Mouse (Mus musculus) CD4-positive, CD25-positive, alpha-beta regulatory T cell, adult 4 months (primary cell): Measurements from ENCODE around the gene Otud1. TPM values are rescaled to one million over a fixed set of nuclear protein-coding genes. Genes with fewer than 3 reads are reported as not detected.
A peak's percentile ranks its signal among the peaks of the same experiment; 100 is the strongest.

Experiments
- ATAC-seq: one replicate; pipeline ENCODE4 v1.8.0; 2017
- polyA plus RNA-seq, 2 experiments: library from polyadenylated mRNA; unstranded; fragments of 100-300 nt; shearing (Covaris generic); gene quantifications; one replicate each; pipeline ENCODE4 v1.2.1; 2017

Otud1 gene
- polyA plus RNA-seq = 1 to 10 TPM; 1.0 to 2.2 TPM

DNA sequence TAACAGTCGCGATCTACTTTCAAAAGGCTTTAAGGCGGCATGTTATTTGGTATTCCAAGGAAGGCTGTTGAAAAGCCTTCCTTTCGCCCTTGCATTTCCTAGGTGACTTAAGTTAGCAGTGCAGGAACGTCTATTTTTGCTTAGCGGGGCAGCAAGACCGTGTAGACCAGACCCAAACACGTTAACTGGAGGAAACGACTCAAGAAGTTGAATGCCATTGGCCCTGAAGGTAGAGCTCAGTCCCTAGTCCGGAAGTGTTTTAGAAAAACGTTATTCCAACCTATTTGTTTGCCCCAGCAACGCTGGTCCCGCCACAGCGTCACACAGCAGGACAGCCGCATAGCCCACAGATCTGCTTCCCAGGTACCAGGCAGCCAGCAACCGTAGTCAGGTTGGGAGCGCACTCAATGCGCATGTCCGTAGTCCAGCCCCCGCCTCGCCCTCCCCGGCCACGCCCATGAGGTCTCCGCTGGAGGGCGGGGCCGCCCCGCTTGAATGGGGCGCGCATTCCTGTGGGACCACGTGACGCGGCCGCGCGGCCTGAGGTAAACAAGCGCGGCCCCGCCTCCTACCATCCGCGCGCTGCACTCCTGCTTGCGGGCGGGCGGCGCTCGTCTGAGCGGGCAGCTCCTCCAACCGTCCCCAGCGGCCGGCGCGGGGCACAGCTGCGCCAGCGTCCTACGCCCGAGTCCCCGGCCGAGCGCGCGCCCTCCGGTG lies at the start of gene Otud1:
Gene Otud1, plus strand, starts transcription at position 595 of the 717 bp plus-strand sequence.
- peak; percentile 83 for ATAC-seq

DNA sequence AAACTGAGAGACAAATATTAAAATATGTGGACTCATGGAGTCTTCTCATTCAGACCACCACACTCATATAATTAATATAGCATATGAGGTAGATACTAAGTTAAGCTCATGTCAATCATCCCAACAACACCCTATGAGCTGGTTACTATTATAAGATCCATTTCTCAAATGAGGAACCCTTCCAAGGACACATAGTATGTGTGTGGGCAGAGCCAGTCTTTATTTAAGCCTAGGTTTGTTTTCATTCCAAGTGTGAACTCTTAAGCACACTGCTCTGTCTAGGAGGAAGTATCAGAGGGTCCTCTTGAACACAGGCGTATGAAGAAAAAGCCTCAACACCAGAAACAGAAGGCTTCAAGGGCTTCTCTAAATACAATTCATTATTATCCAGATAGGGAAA lies 49.7 kb upstream of the Otud1 start:
- no peak for ATAC-seq

DNA sequence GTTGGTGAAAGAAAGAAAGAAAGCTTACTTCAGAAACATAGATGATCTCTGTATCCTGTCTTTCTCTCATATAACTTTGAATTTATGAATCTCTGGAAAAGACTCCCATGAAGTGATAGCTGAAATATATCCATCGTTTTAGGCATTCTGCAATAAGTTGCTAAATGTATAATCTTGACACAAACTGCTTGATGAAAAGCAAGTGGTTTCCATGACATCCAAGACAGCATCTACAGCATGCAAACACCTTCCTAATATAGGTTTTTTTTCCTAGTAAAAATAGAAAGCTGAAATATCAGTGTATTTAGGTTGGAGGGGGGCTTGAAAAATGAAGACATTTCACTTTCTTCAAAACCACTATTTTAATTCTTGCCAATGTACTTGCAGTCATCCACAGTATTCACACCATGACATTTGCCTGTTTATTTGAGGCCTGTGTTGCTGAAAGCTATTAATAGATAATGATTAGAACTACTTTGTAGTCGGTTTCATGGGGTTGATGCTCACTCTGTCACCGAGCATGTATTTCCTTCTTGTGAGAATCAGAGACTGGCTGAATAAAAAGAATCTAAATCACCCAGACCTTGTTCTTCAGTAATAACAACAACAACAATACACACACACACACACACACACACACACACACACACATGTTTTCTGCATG lies 49.0 kb upstream of the Otud1 start:
- ATAC-seq = no peak

DNA sequence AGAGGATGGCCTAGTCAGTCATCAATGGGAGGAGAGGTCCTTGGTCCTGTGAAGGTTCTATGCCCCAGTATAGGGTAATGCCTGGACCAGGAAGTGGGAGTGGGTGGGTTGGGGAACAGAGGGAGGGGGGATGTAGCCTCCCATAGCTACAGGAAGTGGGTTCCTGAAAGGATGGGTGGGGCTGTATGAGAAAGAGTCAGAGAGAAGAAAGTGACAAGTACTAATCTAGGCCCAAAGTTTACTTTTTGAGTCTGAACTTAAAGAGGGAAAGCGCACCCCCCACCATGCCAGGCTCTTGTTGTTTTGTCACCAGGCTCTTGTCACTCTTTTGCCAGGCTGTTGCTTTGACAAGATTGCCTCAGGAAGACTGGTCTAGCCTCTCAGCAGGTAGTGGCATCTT lies 35.5 kb upstream of the Otud1 start:
- ATAC-seq = peak; percentile 93

DNA sequence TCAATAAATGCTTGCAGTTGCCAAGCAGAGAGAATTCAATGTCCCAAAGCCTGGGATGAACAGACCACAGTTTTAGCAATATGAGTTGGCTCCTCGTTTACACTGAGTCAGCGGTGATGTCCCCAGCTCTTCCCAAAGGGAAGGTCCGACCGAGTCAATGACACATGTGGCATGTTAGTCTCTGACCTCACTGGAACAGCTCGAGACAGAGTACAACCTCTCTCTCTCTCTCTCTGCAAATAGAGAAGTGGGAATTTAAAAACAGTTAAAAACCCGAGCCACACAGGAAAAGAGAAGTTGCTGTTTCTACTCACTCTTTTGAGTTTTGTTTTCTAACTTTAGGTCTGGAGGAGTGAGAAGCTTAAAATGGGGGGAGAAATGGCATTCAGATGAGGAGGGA lies 30.5 kb upstream of the Otud1 start:
- ATAC-seq = no peak

DNA sequence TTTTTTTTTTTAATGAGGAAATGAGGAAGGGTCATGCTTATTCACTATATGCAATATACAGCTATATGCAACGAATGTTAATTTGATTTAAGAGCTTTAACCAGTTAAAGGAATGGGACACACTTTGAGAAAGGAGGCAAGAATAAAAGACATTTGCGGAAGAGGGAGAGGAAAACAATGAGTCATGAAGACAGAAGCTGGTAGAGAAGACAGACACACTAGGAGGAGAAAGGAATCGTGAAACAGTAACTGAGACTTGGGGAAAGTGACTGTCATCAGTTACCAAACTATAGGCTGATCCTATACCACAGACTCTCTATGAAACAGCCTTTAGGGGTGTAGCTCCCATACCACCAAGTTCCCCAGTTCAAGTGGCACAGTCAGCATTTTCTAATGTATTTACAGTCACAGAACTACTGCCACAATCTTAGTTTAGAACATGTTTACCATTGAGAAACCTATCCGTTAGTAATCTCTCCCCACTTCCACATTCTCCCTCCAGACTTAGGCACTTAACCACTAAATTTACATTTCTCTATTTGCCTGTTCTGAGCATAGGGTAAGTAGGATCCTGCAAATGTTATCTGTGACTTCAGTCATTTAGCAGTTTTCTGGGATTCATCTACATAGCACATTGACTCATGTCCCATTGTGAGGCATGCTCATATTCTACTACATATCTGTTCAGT lies 29.5 kb upstream of the Otud1 start:
- no peak for ATAC-seq

DNA sequence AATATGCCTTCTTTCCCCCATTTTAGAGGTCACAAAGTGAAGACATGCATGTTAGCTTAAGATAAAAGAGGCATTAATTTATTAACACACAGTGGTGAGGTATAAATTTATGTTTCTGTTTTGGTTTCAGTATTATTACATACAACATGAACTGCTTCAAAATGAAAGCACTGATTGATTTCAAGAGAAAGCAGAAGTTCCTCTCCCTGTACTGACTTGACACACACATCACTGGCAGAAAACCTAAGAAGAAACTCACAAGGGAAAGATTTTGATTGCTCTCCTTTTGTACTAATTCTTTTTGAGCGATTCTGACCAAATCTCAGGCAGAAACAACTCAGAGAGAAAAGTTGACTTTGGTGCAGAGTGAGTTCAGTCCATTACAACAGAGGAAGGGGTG lies 27.0 kb upstream of the Otud1 start:
- peak; percentile 84 for ATAC-seq

DNA sequence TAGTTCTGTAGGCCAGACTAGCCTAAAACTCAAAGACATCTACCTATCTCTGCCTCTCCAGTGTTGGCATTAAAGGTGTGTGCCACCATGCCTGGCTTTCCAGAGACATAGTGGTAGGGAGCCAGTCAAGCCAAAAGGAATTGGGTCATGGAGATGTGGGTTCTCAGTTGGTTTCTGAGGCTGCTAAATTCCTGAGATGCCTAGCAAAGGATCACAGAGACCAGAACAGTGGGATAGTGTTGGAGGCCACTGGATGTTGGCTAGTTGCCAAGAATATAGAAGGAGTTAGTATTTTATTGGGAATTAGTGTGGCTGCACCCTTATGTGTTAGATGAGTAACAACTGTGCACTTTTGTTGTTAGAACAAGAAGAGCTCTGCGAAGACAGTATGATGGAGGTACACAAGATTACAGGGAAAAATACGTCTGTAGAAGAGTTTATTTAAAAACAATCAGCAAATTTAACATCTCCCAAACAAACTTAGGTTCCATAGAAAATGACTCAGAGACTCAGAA lies 24.1 kb upstream of the Otud1 start:
- no peak for ATAC-seq

DNA sequence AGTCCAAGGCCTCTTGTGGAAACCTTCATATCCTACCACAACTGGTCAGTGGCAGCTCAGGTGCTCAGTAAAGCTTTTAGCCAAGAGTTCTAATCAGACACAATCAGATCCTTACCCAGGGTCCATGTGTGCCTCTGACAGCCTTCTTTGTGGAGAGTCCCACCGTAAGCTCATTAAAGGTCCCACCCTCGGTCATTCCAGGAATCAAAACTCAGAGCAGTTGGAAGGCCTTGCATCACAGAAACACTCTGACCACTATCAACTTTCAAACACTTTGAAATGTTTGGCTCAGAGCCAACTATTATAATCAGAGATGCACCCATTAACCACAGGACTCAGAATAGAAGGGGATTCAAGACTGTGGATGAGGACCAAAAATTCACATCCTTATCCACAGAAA lies 12.4 kb upstream of the Otud1 start:
- ATAC-seq = no peak

DNA sequence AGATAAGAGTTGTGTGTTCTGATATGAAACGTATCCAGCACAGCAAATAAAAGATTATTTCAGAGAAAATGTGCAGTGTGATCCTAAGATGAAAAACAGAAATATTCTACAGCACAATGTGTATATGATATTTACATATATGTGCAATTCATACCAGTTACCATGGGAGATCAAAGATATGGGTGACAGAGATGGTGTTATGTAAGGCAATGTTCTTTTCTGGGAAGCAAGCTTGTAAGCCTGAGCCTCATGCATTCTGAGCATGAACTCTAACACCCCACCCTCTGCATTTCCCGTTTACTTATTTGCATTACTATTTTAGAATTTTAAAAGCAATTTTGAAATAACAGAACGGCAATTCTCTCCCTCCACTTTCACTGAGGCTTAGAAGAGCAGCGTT lies 11.4 kb upstream of the Otud1 start:
- no peak for ATAC-seq

DNA sequence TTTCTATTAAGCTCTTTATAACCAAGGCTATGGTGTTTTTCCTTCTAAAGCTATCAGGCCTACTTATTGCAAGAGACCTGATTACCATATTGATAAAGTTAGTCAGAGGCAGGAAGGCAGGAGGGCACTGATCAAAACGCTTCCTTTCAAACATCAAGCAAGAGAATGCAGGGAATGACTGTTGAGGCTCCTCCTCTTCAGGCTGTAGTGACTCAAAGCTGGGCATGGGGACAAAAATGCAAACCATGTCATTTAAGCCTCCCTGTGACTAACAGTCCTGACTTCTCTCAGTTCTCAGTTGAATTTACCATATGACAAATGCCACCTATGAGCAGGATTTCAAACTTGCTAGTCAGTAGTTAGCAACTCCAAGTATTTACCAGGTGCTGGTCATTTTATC lies 10.6 kb upstream of the Otud1 start:
- no peak for ATAC-seq

DNA sequence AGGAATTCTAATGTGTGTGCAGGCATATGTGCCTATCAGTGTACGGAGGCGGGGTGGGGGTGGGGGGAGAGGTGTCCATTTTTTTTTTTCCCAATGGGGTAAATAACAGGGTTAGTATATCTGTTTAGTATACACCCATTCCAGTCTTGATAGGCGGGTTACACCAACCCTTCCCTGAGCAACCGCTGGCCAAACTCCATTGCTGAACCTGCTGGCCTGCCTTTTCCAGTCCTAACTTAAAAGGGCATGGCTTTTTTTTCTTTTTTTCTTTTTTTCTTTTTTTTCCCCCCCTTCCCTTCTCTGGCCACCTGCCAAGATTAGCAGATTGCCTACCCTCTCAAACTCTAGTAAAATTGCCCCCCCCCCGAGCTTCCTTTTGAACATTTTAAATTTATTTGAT lies 1.1 kb upstream of the Otud1 start:
- no peak for ATAC-seq

DNA sequence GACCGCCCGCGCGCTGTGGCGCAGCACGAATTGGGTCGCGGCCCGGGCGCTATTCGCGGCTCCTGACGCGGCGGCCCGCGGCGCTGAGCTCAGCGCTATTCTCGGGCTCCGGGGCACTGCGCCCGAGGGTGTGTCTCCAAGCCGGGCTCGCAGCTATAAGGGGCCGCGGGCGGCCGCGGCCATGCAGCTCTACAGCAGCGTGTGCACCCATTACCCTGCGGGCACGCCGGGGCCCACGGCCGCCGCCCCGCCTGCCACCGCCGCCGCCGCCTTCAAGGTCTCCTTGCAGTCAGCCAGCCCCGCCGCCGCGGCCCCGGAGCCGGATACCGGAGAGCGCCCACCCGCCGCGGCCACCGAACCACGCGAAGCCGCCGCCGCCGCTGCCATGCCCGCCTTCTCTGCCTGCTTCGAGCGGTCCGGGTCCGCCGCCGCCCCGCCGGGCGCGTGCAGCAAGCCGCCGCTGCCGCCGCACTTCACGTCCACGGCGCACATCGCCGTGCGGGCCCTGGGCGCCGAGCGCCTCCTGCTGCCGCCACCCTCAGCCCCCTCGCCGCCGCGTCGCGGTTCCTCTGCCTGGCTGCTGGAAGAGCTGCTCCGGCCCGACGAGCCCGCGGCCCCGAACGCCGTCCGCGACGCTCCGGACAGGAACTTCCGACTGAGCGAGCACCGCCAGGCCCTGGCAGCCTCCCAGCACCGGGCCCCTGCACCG lies 483 bp downstream of the Otud1 start:
- peak; percentile 33 for ATAC-seq

DNA sequence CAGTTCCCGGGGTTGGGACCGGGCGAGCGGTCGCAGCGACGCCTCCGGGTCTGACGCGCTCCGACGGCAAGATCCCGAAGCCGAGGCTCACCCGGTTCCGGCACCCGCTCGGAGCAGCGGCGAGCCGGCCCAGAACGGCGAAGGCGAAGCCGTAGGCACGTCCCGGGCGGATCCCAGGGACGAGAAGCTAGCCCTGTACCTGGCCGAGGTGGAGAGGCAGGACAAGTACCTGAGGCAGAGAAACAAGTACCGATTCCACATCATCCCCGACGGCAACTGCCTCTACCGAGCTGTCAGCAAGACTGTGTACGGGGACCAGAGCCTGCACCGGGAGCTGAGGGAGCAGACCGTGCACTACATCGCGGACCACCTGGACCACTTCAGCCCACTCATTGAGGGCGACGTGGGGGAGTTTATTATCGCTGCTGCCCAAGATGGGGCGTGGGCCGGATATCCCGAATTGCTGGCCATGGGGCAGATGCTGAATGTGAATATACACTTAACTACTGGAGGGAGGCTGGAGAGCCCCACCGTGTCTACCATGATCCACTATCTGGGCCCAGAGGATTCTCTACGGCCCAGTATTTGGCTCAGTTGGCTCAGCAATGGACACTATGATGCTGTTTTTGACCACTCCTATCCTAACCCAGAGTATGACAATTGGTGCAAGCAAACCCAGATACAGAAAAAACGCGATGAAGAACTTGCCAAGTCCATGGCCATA lies 1.3 kb downstream of the Otud1 start:
- peak; percentile 8 for ATAC-seq

DNA sequence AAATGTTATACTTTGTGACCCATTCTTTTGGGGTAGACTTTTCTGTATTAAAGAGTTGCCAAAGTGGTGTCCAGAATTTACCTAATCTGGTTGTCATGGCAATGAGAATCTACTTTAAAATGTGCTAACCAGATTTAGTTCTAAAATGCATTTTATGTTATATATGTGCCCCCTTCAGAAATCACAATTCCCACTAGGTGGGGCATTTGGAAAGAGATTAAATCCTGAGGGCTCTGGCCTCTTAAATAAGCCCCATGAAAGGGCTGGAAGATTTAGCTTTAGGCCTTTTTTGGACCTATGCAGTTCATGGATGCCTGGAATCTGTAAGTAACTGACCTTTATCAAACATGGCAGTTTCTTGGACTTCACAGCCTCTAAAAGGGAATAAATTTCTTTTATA lies 3.3 kb downstream of the Otud1 start:
- ATAC-seq = no peak

DNA sequence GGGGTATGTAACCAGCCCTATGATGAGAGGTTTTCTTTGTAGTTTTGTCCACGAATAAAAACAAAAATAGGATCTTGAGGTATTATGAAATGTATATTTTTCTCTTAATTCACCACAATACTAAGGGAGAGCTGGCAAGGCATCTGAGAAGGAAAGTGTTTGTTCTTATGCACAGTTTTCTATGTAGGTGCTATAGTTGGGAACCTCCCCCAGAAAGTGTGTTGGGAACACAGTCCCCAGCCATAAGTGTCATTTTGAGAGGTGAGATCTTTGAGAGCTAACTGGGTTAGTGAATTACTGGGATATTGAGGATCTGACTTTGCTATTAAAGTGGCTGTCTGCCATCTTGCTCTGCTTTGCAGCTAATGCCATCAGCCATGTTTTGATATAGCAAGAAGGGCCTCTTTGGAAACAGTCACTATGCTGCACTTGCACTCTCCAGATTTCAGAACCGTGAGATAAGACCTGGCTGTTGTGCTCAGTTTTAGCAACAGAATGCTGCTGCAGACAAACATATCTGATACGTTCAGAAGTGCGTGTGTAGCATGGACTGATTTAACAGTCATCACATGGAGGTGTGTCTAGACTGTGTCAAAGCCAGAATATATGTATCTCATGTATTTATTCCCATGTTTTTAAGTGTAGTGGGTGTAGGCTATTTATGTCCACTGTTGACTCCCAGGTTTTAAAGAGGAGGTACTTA lies 5.7 kb downstream of the Otud1 start:
- ATAC-seq = no peak

DNA sequence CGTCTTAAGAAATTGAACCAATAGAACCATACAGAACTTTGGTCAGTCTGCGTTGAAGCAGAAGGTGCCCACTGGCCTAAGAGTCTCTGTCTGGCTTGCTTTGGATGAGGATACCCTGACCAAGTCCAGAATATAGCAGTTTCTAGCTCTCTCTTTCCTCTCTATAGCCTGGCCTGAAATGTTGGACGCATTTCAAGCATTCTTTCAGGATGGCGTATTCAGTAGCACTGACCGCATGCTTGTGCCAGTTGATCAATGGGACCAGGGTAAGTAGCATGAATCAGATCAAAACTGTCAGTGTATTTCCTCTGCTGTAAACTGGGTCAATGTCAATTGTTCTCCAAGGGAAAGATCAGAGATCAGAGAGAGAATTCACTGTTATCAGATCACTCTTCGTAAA lies 6.6 kb downstream of the Otud1 start:
- ATAC-seq = no peak

DNA sequence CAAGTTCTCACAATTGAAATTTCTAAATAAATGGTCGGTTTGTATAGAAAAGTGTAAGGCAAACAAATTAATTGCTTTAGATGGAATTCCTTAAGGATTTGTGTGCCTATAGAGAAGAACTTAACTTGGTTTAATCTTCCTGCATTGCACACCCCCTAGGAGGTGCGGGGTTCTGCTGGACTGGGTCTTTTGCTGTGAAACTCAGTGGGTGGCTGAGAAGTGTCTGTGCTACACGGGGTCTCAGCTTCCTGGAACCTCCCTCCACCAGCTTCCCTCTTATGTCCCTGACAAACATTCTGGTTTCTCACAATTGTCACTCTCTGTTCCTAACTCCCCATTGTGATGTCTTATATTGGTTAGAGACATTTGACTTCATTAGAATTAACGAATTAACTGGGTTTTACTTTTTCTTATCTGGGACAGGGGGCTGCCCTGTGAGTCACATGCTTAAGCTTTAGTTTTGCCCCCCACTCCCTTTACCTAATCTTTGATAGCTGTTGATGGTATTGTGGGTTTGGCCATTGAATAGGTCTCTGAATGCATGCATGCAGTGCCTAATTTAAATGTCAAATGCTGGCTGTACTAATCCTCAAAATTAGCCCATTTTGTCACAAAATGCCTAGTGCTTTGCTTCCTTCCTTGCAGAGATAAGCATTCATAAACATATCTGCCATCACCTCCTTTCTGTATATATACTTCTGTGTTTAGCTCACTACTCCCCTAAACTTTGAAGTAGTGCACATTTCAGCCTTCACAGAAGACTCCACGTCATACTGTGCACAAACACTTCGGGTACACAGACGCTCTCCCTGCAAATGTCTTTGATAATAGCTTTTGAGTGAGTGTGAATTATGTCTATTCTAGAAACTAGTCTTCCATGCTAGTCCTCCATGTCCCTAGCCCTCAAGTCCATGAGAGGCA lies 7.3 kb downstream of the Otud1 start:
- ATAC-seq = no peak

DNA sequence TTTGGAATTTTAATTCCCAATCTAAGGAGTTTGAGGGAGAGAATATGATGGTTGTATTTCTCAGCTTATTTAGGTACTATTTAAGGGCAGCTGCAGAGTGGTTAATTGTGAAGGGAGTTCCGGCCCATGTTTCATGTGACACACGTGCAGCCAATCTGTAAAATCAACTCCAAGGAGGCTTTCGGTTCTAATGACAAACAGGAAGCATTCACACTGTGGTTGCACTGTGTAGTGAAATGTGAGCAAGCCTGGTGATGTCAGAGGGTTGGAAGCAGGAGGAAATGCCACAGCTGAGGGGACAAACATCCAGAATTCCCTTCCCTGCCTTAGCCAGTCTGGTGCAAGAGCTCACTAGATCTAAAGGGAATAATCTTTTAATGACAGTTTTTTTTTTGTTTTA lies 8.3 kb downstream of the Otud1 start:
- peak; percentile 92 for ATAC-seq

DNA sequence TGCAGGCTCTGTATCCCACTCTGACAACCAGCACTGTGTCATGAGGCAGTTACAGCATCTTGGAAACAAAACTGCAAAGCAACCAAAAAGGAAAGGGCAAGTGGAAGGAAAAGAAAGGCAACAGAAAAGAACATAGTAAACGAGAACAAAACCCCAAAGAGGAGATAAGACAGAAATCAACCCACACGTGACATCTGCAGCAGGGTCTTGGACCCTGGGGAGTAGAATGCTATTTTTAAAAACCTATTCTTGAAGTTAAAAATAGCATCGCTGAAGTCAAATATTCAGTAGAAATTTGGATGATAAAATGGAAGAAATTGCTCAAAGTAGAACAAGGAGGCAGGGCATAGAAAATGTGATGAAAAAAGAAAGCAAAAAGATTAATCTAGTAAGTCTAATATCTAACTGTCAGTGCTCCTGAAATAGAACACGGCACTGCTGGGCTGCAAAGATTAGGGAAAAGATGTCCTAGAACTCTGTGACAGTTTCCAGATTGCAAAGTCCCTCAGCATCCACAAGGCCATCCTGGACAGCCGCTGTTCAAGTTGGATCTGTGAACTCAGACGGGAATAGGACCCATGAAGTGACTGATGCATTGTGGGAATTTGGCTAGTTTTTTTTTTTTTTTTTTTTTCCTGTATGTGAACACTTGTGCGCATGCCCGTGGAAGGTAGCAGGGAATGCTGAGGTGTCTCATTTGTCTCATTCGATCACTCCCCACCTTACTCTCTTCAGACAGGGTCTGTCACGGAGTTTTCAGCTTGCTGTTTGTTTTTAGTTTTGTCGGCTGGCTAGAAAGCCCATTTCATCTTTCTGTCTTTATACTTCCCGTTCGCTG lies 13.5 kb downstream of the Otud1 start:
- ATAC-seq = no peak
